Mouse (Mus musculus) erythroblast, embryonic 14.5 days (primary cell): Measurements from ENCODE around the gene Tomm70a. TPM values are rescaled to one million over a fixed set of nuclear protein-coding genes. Genes with fewer than 3 reads are reported as not detected.
A peak's percentile ranks its signal among the peaks of the same experiment; 100 is the strongest.
"Not testable (repeated sequence)": the region's sequence is repeated elsewhere in the genome, so short reads cannot be mapped to it uniquely, and the experiment has no call there.

Experiments
- H3K27me3 ChIP-seq: 2 replicates; pipeline ENCODE4 v1.6.1; 2012; ENCODE audit warnings: inconsistent platforms; ENCODE audit not compliant: control insufficient read depth
- H3K36me3 ChIP-seq: 2 replicates; pipeline ENCODE4 v1.6.1; 2012; ENCODE audit warnings: mild to moderate bottlenecking, inconsistent platforms; ENCODE audit not compliant: control insufficient read depth
- H3K4me1 ChIP-seq: 2 replicates; pipeline ENCODE4 v1.6.1; 2012; ENCODE audit warnings: inconsistent platforms; ENCODE audit not compliant: control insufficient read depth
- H3K4me3 ChIP-seq: replicated peaks from 2 replicates; pipeline ENCODE3; 2012; ENCODE audit warnings: moderate library complexity, mild to moderate bottlenecking, inconsistent platforms
- H3K9me3 ChIP-seq: 2 replicates; pipeline ENCODE4 v1.6.1; 2012; ENCODE audit warnings: low read length, inconsistent platforms, mixed read lengths; ENCODE audit not compliant: control insufficient read depth
- GATA1 ChIP-seq: IDR thresholded peaks from 2 replicates; pipeline ENCODE4 v1.6.1; 2012; ENCODE audit warnings: low read length, inconsistent platforms, mixed read lengths
- TAL1 ChIP-seq: IDR thresholded peaks from 3 replicates; pipeline ENCODE4 v1.6.1; 2012; ENCODE audit warnings: low read length, inconsistent platforms, mixed read lengths
- polyA plus RNA-seq: library from polyadenylated mRNA; stranded (reverse); fragments of >175 nt; gene quantifications from 2 replicates; pipeline ENCODE4 v1.2.3, GENCODE M21; 2012

Gene Tomm70a
- polyA plus RNA-seq, 1 experiment = 0.90 TPM

- Histone ChIP-seq H3K4me1 (peaks cover 27% of the 10 kb centered on the region), H3K27me3 (no peaks in the 10 kb centered on the region), H3K4me3 (no peak overlapping the region), H3K36me3 (peaks cover 61% of the 10 kb centered on the region), H3K9me3 (no peaks in the 10 kb centered on the region)
- no peak for TF ChIP-seq GATA1
Measured at GRCm38 (mm10) chr16:57163694-57164093, 42.2 kb downstream of the Tomm70a start.

GRCm38 (mm10) chr16:57165157-57165556, 43.7 kb downstream of the Tomm70a start:
- peaks cover 51% of the 10 kb centered on the region for H3K36me3 ChIP-seq
- no peaks in the 10 kb centered on the region for H3K27me3 ChIP-seq
- H3K4me1 ChIP-seq = peaks cover 27% of the 10 kb centered on the region
- no peak overlapping the region for H3K4me3 ChIP-seq
- no peaks in the 10 kb centered on the region for H3K9me3 ChIP-seq
- TF ChIP-seq TAL1 (no peak), GATA1 (no peak)

- TF ChIP-seq TAL1 (no peak), GATA1 (no peak)
- Histone ChIP-seq H3K27me3 (no peaks in the 10 kb centered on the region), H3K4me1 (peaks cover 27% of the 10 kb centered on the region), H3K9me3 (no peaks in the 10 kb centered on the region), H3K4me3 (peak overlapping the region; percentile 86), H3K36me3 (peaks cover 48% of the 10 kb centered on the region)
Measured at GRCm38 (mm10) chr16:57166086-57166485, 44.6 kb downstream of the Tomm70a start.

- Histone ChIP-seq H3K27me3 (no peaks in the 10 kb centered on the region), H3K4me3 (peak within 1 kb of the TSS; percentile 86), H3K4me1 (peaks cover 27% of the 10 kb centered on the region), H3K36me3 (peaks cover 45% of the 10 kb centered on the region), H3K9me3 (no peaks in the 10 kb centered on the region)
- TF ChIP-seq TAL1 = no peak
- TF ChIP-seq GATA1 = no peak
Measured at GRCm38 (mm10) chr16:57166611-57167513, 45.4 kb downstream of the Tomm70a start, which contains the start of gene Nit2. Gene Nit2 (minus strand): TSS chr16:57167341.

GRCm38 (mm10) chr16:57167514-57167912, 46.0 kb downstream of the Tomm70a start:
- H3K9me3 ChIP-seq = no peaks in the 10 kb centered on the region
- TF ChIP-seq TAL1 = no peak
- no peak for TF ChIP-seq GATA1
- no peaks in the 10 kb centered on the region for H3K27me3 ChIP-seq
- H3K36me3 ChIP-seq = peaks cover 43% of the 10 kb centered on the region
- peak overlapping the region; percentile 86 for H3K4me3 ChIP-seq
- peaks cover 27% of the 10 kb centered on the region for H3K4me1 ChIP-seq

GRCm38 (mm10) chr16:57168236-57168635, 46.7 kb downstream of the Tomm70a start:
- peaks cover 27% of the 10 kb centered on the region for H3K4me1 ChIP-seq
- H3K36me3 ChIP-seq = peaks cover 43% of the 10 kb centered on the region
- H3K9me3 ChIP-seq = no peaks in the 10 kb centered on the region

GRCm38 (mm10) chr16:57171161-57171560, 49.7 kb downstream of the Tomm70a start:
- Histone ChIP-seq H3K36me3 (peaks cover 32% of the 10 kb centered on the region), H3K4me3 (no peak overlapping the region), H3K4me1 (peaks cover 16% of the 10 kb centered on the region), H3K27me3 (no peaks in the 10 kb centered on the region), H3K9me3 (no peaks in the 10 kb centered on the region)
- TF ChIP-seq GATA1 (no peak), TAL1 (no peak)

More at GRCm38 (mm10) chr16:57168236-57168635, 46.7 kb downstream of the Tomm70a start:
- H3K27me3 ChIP-seq = no peaks in the 10 kb centered on the region
- no peak overlapping the region for H3K4me3 ChIP-seq
- TF ChIP-seq TAL1 (no peak), GATA1 (no peak)

- Histone ChIP-seq H3K36me3 (peaks cover 35% of the 10 kb centered on the region), H3K27me3 (no peaks in the 10 kb centered on the region), H3K9me3 (no peaks in the 10 kb centered on the region), H3K4me3 (no peak overlapping the region), H3K4me1 (peaks cover 12% of the 10 kb centered on the region)
- TF ChIP-seq GATA1 (no peak), TAL1 (no peak)
Measured at GRCm38 (mm10) chr16:57171570-57171969, 50.1 kb downstream of the Tomm70a start.

GRCm38 (mm10) chr16:57174480-57174879, 53.0 kb downstream of the Tomm70a start:
- H3K9me3 ChIP-seq, H3K4me3 ChIP-seq, H3K27me3 ChIP-seq, H3K4me1 ChIP-seq: not testable (repeated sequence)
- peaks cover 45% of the 10 kb centered on the region for H3K36me3 ChIP-seq
